Mouse (Mus musculus): ENCODE measurements around the gene B4galt5. TPM values are rescaled to one million over a fixed set of nuclear protein-coding genes. Genes with fewer than 3 reads are reported as not detected.
"Not testable (repeated sequence)": the region's sequence is repeated elsewhere in the genome, so short reads cannot be mapped to it uniquely, and the experiment has no call there.

Gene B4galt5
- total RNA-seq (2021) = 10 to 100 TPM; 58.8 to 60.5 TPM
- long read RNA-seq, experiment 1, full-length matches to known transcripts = 1 of 3 reads
- long read RNA-seq, experiment 1, partial matches to known transcripts = 0 of 3 reads
- long read RNA-seq, experiment 1, other reads (novel, unspliced or antisense) = 2 of 3 reads
- long read RNA-seq, experiment 2, partial matches to known transcripts = 2 of 10 reads
- long read RNA-seq, experiment 2, other reads (novel, unspliced or antisense) = 8 of 10 reads

- DNase-seq (ENCODE audit: low spot score in 2 of 2) = peak in 1 of 2 experiments; percentile 31
Measured at GRCm38 (mm10) chr2:167348376-167349282, at the start of gene B4galt5. Gene B4galt5, minus strand, starts transcription at chr2:167349183.

DNA sequence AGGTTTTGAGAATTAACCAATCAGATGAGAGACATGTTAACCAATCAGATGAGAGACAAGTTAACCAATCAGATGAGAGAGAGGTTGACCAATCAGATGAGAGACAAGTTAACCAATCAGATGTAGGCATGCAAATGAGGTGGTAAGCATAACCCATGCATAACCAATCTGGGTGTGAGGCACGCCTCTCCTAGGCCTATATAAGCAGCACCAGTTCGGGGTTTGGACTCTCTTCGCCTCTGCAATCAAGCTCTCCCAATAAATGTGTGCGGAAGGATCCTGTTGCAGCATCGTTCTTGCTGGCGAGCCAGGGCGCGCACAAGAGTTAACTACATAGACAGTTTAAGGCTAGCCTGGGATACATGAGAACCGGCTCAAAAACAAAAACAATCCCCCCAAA lies 47.4 kb upstream of the B4galt5 start:
- DNase-seq (ENCODE audit: low spot score in 2 of 2) = not testable (repeated sequence)

DNA sequence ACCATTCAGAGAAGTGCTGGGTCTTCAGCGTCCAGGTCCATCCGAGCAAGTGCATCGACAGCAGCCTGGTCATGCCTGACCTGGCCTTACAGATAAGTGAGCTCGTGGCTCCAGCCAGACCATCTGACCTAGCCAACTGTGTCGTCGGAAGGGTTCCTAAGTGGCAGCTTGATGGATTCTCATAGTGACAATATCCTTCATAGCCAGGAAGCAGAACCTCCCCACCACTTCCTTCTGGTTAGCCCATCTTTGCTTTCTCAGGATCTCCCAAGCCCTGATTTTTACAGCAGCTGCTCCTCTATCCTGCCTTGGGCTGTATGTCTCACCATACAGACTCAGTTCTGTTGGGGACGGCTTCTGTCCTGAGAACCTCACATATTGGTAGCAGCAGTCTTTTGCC lies 45.4 kb upstream of the B4galt5 start:
- no peak for DNase-seq (ENCODE audit: low spot score in 2 of 2)

- DNase-seq (ENCODE audit: low spot score in 2 of 2) = no peak
Measured at GRCm38 (mm10) chr2:167386998-167387397, 38.0 kb upstream of the B4galt5 start.

DNA sequence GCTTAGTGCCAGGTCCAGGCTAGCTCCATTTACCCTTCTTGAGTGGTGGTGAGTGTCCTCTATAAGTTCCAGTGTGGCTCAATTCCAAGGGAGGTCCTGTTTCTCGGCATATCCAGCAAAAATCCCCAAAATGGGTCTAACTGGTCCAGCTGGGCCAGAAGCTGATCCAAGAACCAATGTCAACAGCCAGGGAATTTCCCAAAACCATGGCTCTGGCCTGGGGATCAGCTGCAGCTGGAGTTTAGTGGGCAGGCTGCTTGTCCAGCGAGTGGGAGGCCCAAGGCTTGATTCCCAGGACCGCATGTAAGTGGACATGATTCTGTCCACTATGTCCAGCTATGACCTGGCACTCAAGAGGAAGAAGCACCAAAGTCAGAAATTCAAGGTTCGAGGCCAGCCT lies 37.5 kb upstream of the B4galt5 start:
- no peak for DNase-seq (ENCODE audit: low spot score in 2 of 2)

- DNase-seq (ENCODE audit: low spot score in 2 of 2) = no peak
Measured at GRCm38 (mm10) chr2:167383666-167384083, 34.7 kb upstream of the B4galt5 start.

- no peak for DNase-seq (ENCODE audit: low spot score in 2 of 2)
Measured at GRCm38 (mm10) chr2:167382389-167382788, 33.4 kb upstream of the B4galt5 start.

DNA sequence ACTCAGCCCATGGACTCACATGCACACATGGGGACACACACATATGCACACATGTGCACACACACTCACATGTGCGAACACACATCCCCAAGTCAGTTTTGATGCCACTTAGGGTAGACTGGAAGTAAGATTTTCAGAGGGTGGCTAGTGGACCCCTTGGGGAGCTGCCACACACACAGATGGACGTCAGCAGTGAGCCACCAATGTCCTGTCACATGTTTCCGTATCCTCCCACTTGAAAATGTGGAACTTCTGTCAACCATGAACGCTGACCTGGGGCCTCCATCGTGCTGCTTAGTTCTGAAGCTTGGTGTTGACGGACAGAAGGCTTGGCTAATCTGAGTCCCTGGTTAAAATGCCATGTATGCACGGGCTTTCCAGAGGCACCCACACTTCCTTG lies 32.6 kb upstream of the B4galt5 start:
- no peak for DNase-seq (ENCODE audit: low spot score in 2 of 2)

DNA sequence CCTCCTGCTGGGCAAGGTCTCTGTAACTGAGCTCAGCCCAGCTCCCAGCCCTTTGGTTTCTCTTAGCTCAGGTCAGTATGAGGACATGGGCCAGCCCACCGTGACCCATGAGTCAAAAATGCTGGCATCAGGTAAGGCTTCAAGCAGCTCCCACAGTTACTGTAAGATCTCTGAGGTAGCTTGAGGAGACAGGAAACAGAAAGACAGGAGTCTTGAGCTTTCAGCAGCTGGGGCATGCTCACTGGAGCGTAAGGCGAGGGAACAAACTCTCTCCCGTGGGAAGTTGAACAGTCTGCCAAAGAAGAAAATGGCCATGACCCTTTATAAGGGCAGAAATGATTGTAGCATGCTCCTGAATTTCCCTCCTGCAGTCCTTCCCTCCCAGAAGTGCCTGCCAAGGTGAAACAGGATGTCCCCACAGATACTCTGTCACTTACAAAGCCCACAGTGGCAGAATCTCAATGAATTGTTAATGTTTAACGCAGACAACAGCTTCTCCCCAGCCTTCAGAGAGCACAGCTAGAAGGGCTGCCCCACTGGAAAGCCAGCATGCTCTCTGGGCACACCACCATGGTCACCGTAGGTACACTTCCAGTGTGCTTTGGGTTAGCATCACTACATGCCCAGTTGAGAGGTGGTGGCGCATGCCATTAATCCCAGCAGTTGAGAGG lies 31.8 kb upstream of the B4galt5 start:
- no peak for DNase-seq (ENCODE audit: low spot score in 2 of 2)

GRCm38 (mm10) chr2:167378972-167379371 lies 30.0 kb upstream of the B4galt5 start:
- DNase-seq (ENCODE audit: low spot score in 2 of 2) = no peak

DNA sequence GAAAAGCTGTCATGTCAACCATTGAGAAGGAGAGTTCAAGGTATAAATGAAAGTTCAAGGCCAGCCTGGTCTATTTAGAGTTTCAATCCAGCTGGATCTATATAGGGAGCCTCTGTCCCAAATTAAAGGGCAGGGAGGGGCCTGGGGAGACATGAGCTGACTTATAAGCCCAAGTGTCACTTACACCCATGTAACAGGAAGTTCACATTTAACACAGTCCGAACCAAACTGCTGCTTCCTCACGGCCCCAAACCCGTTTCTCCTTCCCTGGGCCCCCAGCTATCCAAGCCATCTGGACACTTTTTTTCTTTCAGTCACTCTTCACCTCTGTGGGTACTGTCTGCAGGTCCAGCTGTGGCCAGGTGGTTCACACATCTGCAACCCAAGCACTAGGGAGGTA lies 28.7 kb upstream of the B4galt5 start:
- DNase-seq (ENCODE audit: low spot score in 2 of 2) = no peak

- peak in 1 of 2 experiments; percentile 18 for DNase-seq (ENCODE audit: low spot score in 2 of 2)
Measured at GRCm38 (mm10) chr2:167376160-167376564, 27.2 kb upstream of the B4galt5 start.

- no peak for DNase-seq (ENCODE audit: low spot score in 2 of 2)
Measured at GRCm38 (mm10) chr2:167375688-167376087, 26.7 kb upstream of the B4galt5 start.

DNA sequence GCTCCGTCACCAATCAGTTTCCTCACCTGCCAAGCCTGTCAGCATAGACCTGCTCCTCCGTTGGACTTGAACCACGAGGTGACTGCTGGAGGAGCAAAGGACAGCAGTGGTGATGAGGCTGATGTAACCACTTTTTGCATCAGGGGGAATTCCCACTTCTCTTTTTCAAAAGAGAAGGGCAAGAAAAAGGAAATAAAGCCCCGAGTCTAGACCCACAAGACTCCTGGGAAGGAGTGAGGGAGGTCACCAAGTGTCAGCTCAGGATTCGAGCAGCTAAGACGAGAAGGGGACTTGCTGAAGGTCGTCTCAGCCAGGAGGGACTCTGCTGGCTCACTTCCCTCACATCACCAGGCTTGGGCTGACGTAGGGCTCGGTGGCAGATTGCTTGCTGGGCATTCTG lies 26.2 kb upstream of the B4galt5 start:
- DNase-seq (ENCODE audit: low spot score in 2 of 2) = no peak

DNA sequence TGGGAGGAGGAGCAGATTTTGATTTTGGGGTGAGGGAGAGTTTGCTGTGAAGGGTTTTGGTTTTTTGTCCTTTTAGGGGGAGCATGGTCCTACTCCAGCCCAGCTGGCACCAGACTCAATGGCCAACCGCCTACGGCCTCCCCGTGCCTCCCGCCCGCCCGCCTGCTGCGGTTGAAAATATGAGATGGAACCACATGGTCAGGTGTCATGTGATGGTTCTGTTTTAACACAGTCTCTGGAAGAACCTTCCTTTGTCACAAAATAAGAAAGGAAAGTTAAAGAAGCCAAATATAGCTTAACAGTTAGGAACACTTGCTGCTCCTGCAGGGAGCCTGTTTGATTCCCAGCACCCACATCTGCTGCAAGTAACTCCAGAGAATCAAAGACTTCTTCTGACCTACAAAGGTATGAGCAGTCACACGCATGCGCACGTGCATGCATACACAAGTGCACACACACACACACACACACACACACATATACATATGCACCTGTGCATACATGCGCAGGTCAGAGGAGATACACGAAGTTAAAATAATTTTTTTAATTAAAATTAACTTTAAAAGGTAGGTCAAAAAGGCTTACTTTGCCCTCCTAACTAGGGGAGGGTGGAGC lies 25.3 kb upstream of the B4galt5 start:
- no peak for DNase-seq (ENCODE audit: low spot score in 2 of 2)

DNA sequence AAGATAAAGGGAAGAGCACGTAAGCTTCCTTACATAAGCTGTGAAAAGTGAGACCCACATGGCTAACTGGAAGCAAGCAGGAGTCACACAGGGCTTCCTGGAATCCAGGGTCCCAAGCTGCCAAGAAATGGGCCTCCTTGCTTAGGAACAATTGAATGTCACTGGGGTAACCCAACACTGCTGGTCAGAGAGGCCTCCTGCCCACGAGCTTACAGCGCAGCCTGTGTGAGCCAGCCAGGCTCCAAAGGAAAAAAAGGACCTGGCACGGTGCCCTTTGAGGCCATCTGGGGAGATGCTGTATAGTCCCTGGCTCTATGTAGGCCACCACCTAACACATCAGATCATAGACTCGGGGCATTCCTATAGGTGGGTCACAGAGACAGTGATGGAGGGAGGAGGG lies 24.3 kb upstream of the B4galt5 start:
- DNase-seq (ENCODE audit: low spot score in 2 of 2) = no peak

- no peak for DNase-seq (ENCODE audit: low spot score in 2 of 2)
Measured at GRCm38 (mm10) chr2:167371506-167371905, 22.5 kb upstream of the B4galt5 start.

DNA sequence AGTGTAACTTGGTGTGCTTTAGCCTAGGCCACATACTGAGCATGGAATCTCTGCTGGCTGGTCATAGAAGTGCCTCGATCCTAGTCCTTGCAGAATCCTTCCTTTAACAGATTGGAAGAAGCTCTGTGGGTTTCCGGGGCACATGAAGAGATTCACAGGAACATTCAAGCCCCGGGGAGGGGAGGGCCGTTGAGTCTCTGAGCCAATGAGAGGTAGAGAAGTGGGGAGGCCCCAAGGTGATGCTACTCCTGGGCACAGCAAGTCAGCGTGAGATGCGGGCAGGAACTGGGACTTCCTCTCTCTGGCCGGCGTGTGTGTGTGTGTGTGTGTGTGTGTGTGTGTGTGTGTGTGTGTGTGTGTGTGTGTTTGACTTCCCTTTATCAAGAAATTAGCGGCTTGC lies 19.3 kb upstream of the B4galt5 start:
- DNase-seq (ENCODE audit: low spot score in 2 of 2) = no peak

DNA sequence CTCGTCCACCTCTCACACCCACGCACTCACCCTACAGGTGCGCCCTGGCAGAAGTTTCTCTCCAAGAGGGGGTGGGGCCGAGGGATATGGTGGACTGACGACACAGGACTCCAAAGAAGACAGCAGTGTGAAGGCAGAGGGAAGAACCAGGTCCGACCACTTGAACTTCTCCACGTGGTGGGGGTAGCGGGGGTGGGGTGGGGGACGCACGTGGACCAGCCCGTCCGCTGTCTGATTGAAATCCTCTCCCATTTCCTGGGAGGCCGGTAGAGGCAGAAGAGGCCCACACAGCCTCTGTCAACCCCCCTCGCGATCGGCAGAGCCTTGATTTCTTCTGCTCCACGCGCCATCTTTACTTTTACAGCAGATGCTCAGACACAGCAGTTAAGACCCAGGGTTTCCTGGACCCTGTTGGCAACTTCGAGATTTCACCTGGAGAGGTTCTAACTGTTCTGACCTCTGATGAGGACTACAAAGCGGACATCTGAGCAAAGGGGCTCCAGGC lies 18.8 kb upstream of the B4galt5 start:
- no peak for DNase-seq (ENCODE audit: low spot score in 2 of 2)

DNA sequence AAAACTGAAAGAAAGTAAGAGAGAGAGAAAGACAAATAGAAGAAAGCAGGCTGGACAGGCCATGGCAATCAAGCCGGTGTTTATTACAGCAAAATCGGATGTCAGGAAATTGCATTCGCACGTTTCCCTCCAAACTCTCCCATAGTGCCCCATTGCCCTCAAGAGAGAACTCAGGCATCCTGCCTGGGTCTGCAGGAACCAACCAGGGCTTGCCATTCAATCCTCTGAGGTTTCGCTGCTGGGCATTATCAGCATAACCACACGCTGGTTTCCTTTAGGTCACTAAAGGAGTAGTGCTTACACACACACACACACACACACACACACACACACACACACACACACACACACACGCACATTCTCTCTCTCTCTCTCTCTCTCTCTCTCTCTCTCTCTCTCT lies 18.3 kb upstream of the B4galt5 start:
- DNase-seq (ENCODE audit: low spot score in 2 of 2) = no peak

DNA sequence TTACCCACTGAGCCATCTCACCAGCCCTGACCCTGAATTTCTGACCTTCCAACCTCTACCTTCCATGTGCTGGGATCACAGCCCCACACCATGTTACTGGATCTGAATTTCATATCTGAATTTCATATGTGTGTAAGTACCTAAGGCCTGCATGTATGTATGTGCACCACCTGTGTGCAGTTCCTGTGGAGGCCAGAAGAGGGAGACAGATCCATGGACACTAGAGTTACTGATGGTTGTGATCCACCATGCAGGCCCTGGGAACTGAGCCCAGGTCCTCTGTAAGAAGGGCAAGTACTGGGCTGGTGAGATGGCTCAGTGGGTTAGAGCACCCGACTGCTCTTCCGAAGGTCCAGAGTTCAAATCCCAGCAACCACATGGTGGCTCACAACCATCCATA lies 16.1 kb upstream of the B4galt5 start:
- no peak for DNase-seq (ENCODE audit: low spot score in 2 of 2)

All from layer of hippocampus, postnatal 14 days (tissue).